Mouse (Mus musculus) embryonic facial prominence, embryonic 14.5 days (tissue): Measurements from ENCODE around the gene Cxcl5. TPM values are rescaled to one million over a fixed set of nuclear protein-coding genes. Genes with fewer than 3 reads are reported as not detected.

ENCODE experiments used
- ATAC-seq: fragments of 200-750 bp; cut with Nextera tagmentation; 2 replicates; pipeline ENCODE4 v1.8.0; 2017; ENCODE audit warnings: low read depth, moderate number of reproducible peaks, moderate TSS enrichment
- DNase-seq: peaks from one replicate; pipeline ENCODE4 v3.0.0-alpha.2; 2015; ENCODE audit warnings: low spot score
- H3K27ac ChIP-seq: fragments of 300-500 bp; sonication (generic); replicated peaks from 2 replicates; pipeline ENCODE4 v1.5.1; 2014; ENCODE audit warnings: low read depth, mild to moderate bottlenecking, low read length, moderate library complexity
- H3K27me3 ChIP-seq: fragments of 300-500 bp; sonication (generic); replicated peaks from 2 replicates; pipeline ENCODE4 v1.6.1; 2014; ENCODE audit warnings: low read length; ENCODE audit not compliant: control insufficient read depth, insufficient read depth
- H3K36me3 ChIP-seq: fragments of 300-500 bp; sonication (generic); 2 replicates; pipeline ENCODE4 v1.6.1; 2014; ENCODE audit warnings: low read length, mixed read lengths; ENCODE audit not compliant: control insufficient read depth, insufficient read depth
- H3K4me1 ChIP-seq: fragments of 300-500 bp; sonication (generic); 2 replicates; pipeline ENCODE4 v1.6.1; 2014; ENCODE audit warnings: antibody characterized with exemption, low read length; ENCODE audit not compliant: control insufficient read depth, insufficient read depth
- H3K4me2 ChIP-seq: fragments of 300-500 bp; sonication (generic); 2 replicates; pipeline ENCODE4 v1.6.1; 2014; ENCODE audit warnings: low read depth, mild to moderate bottlenecking, low read length, moderate library complexity, mixed read lengths
- H3K4me3 ChIP-seq: fragments of 300-500 bp; sonication (generic); 2 replicates; pipeline ENCODE4 v1.5.1; 2014; ENCODE audit warnings: low read depth, mild to moderate bottlenecking, low read length
- H3K9ac ChIP-seq: fragments of 300-500 bp; sonication (generic); 2 replicates; pipeline ENCODE4 v1.6.1; 2014; ENCODE audit warnings: low read depth, mild to moderate bottlenecking, low read length, moderate library complexity, mixed read lengths
- H3K9me3 ChIP-seq: fragments of 300-500 bp; sonication (generic); 2 replicates; pipeline ENCODE4 v1.6.1; 2016; ENCODE audit warnings: low read length; ENCODE audit not compliant: control insufficient read depth
- WGBS: fragments of 180-500 bp; shearing (Covaris S2); extraction: QIAGEN DNeasy Blood & Tissue Kit; methylation state at CpG from one replicate; pipeline ENCODE4 v1.1.7; 2014; 5-methylcytosine and 5-hydroxymethylcytosine counted together
- polyA plus RNA-seq: library from polyadenylated mRNA; unstranded; fragments of >200 nt; fragmentation: Nextera tagmentation; extraction: Ambion mirVana; gene quantifications from 2 replicates; pipeline ENCODE4 v1.2.1, GENCODE M21; 2014

Cxcl5 gene
- 2.0 and 2.6 TPM in 2 replicates for polyA plus RNA-seq

- H3K36me3 ChIP-seq, result no peaks in the 10 kb centered on the region
- peak within 1 kb of the TSS; percentile 36 for H3K4me3 ChIP-seq
- H3K9ac ChIP-seq, result peak within 1 kb of the TSS; percentile 49
- peak within 1 kb of the TSS; percentile 58 for H3K4me2 ChIP-seq
- no peak within 1 kb of the TSS for H3K27ac ChIP-seq
- H3K4me1 ChIP-seq, result peaks cover 34% of the 10 kb centered on the region
- 4% methylated on average over 32 of the region's 32 CpGs for WGBS
- ATAC-seq (no peak), DNase-seq (peak; percentile 52)
- no peaks in the 10 kb centered on the region for H3K9me3 ChIP-seq
- H3K27me3 ChIP-seq, result peaks cover 7% of the 10 kb centered on the region
These were observed at the start of gene Cxcl5 for GRCm38 (mm10) chr5:90759077-90760065. Gene Cxcl5 (plus strand): TSS chr5:90759360.

- Histone ChIP-seq H3K4me2 (no peak overlapping the region), H3K9ac (no peak overlapping the region), H3K4me3 (no peak overlapping the region), H3K36me3 (no peaks in the 10 kb centered on the region), H3K27ac (no peak overlapping the region), H3K4me1 (no peaks in the 10 kb centered on the region), H3K27me3 (no peaks in the 10 kb centered on the region), H3K9me3 (no peaks in the 10 kb centered on the region)
- ATAC-seq (no peak), DNase-seq (no peak)
- 81% methylated on average over 2 of the region's 2 CpGs for WGBS
These were observed 47.8 kb upstream of the Cxcl5 start for GRCm38 (mm10) chr5:90711409-90711808.

- 89% methylated on average over 1 of the region's 1 CpGs for WGBS
- ATAC-seq (no peak), DNase-seq (no peak)
- no peaks in the 10 kb centered on the region for H3K36me3 ChIP-seq
- no peak overlapping the region for H3K27ac ChIP-seq
- no peak overlapping the region for H3K9ac ChIP-seq
- H3K4me3 ChIP-seq, result no peak overlapping the region
- no peak overlapping the region for H3K4me2 ChIP-seq
- H3K4me1 ChIP-seq, result no peaks in the 10 kb centered on the region
- H3K27me3 ChIP-seq, result no peaks in the 10 kb centered on the region
- no peaks in the 10 kb centered on the region for H3K9me3 ChIP-seq
These were observed 41.2 kb upstream of the Cxcl5 start for GRCm38 (mm10) chr5:90717937-90718336.

GRCm38 (mm10) chr5:90722656-90723055, 36.5 kb upstream of the Cxcl5 start:
- Histone ChIP-seq H3K4me3 (no peak overlapping the region), H3K4me2 (no peak overlapping the region), H3K27ac (no peak overlapping the region), H3K9ac (no peak overlapping the region), H3K36me3 (no peaks in the 10 kb centered on the region), H3K4me1 (no peaks in the 10 kb centered on the region), H3K9me3 (0 out of 2 replicates have a peak, but pooled peaks cover 5% of the 10 kb centered on the region), H3K27me3 (no peaks in the 10 kb centered on the region)
- DNase-seq, result no peak
- ATAC-seq, result no peak
- WGBS, result 96% methylated on average over 3 of the region's 3 CpGs

- Histone ChIP-seq H3K4me3 (no peak overlapping the region), H3K27ac (no peak overlapping the region), H3K9me3 (0 out of 2 replicates have a peak, but pooled peaks cover 5% of the 10 kb centered on the region), H3K27me3 (no peaks in the 10 kb centered on the region), H3K4me2 (no peak overlapping the region), H3K9ac (no peak overlapping the region), H3K36me3 (no peaks in the 10 kb centered on the region), H3K4me1 (no peaks in the 10 kb centered on the region)
- ATAC-seq, result no peak
- no peak for DNase-seq
- 74% methylated on average over 3 of the region's 3 CpGs for WGBS
These were observed 30.9 kb upstream of the Cxcl5 start for GRCm38 (mm10) chr5:90728254-90728653.

- 47% methylated on average over 4 of the region's 4 CpGs for WGBS
- peak; percentile 30; the same call in 1 of the 2 replicates for ATAC-seq
- H3K4me1 ChIP-seq, result no peaks in the 10 kb centered on the region
These were observed 27.7 kb upstream of the Cxcl5 start for GRCm38 (mm10) chr5:90731480-90731879.

GRCm38 (mm10) chr5:90742029-90742428, 17.1 kb upstream of the Cxcl5 start:
- no peaks in the 10 kb centered on the region for H3K9me3 ChIP-seq
- H3K36me3 ChIP-seq, result no peaks in the 10 kb centered on the region
- ATAC-seq, result no peak
- no peak overlapping the region for H3K4me3 ChIP-seq
- H3K4me2 ChIP-seq, result no peak overlapping the region
- DNase-seq, result peak; percentile 15
- no peaks in the 10 kb centered on the region for H3K4me1 ChIP-seq
- H3K9ac ChIP-seq, result no peak overlapping the region
- WGBS, result 52% methylated on average over 4 of the region's 4 CpGs
- no peaks in the 10 kb centered on the region for H3K27me3 ChIP-seq
- no peak overlapping the region for H3K27ac ChIP-seq

More at GRCm38 (mm10) chr5:90731480-90731879, 27.7 kb upstream of the Cxcl5 start:
- H3K27ac ChIP-seq, result 0 out of 2 replicates have a peak overlapping the region, but pooled peaks have one; percentile 33
- H3K9ac ChIP-seq, result no peak overlapping the region
- H3K4me3 ChIP-seq, result no peak overlapping the region
- DNase-seq, result peak; percentile 85
- H3K9me3 ChIP-seq, result 0 out of 2 replicates have a peak, but pooled peaks cover 5% of the 10 kb centered on the region
- H3K36me3 ChIP-seq, result no peaks in the 10 kb centered on the region
- H3K27me3 ChIP-seq, result no peaks in the 10 kb centered on the region
- no peak overlapping the region for H3K4me2 ChIP-seq

- no peak for DNase-seq
- Histone ChIP-seq H3K9ac (no peak overlapping the region), H3K9me3 (no peaks in the 10 kb centered on the region), H3K27me3 (no peaks in the 10 kb centered on the region), H3K4me2 (no peak overlapping the region), H3K4me3 (no peak overlapping the region), H3K27ac (no peak overlapping the region), H3K36me3 (no peaks in the 10 kb centered on the region), H3K4me1 (peaks cover 22% of the 10 kb centered on the region)
- WGBS, result 90% methylated on average over 1 of the region's 1 CpGs
- ATAC-seq, result no peak
These were observed 5.2 kb upstream of the Cxcl5 start for GRCm38 (mm10) chr5:90753934-90754333.
